Mouse (Mus musculus) liver, embryonic 14.5 days (tissue): ENCODE measurements around the gene Qrich1.

ENCODE experiments used
- CTCF ChIP-seq: IDR thresholded peaks from 2 replicates; pipeline ENCODE4 v1.5.1; 2016; ENCODE audit warnings: antibody characterized with exemption, low read depth, control low read depth
- EP300 ChIP-seq: IDR thresholded peaks from 2 replicates; pipeline ENCODE4 v1.6.1; 2016; ENCODE audit warnings: antibody characterized with exemption, low read depth

DNA sequence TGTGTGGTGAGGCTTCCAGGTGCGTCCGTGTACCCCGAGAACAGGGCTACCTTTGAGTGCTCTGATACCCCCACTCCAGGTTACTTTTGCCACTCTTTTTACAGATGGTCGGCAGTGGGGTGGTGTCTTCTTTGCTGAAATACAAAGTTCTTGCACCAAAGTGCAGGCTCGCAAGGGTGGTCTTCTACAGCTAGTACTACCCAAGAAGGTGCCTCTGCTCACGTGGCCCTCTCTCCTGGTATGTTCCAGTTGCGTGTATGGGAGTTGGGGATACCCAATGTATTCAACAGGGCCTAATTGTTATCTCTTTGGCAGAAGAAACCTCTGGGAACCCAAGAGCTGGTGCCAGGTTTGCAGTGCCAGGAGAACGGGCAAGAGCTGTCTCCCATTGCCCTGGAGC lies 23.4 kb upstream of the Qrich1 start:
- TF ChIP-seq CTCF (no peak), EP300 (no peak)
